Mouse (Mus musculus) liver, adult (tissue): ENCODE data around the gene Alyref2.

Experiments used
- GATA4 ChIP-seq: IDR thresholded peaks from 2 replicates; pipeline ENCODE4 v1.6.1; 2014; ENCODE audit warnings: mild to moderate bottlenecking, low read length; ENCODE audit not compliant: insufficient replicate concordance

The Alyref2 gene

DNA sequence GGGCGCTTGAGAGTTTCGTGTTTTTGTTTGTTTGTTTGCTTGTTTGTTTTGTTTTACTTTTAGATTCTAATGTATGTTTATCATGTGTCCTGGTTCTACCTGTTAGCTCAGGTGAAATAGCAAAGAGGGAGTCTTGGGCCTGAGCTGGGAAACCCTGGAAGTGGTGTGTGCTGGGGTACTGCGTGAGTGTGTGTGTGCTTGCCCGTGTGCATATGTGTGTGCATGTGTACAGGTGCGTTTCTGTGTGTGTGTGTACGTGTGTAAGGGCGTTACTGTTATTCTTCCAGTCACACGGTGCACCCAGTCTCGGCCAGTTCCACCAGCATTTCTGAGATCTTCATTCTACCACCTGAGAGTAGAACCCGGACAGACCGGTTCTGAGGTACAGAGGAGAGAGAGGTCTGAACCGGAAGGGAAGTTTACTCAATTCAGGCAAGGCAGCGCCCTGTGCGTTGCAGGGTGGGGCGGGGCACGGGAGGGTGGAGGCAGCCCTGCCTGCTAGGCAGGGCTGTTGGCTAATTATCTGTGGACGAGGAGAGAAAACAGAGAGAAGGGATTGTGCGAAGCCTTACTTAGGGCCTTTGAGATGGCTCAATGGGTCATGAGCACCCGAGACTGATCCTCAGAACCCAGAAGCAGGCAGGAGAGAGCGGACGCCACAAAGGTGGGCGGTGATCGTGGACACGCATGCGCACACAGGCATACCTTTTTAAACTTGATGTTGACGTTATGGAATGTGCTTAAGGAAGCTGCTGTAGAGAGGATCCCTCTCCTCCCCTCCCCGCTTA, 25.3 kb upstream of the Alyref2 start:
- no peak for TF ChIP-seq GATA4

- TF ChIP-seq GATA4, result no peak
Measured at GRCm38 (mm10) chr1:171478968-171479367, 24.3 kb upstream of the Alyref2 start.

DNA sequence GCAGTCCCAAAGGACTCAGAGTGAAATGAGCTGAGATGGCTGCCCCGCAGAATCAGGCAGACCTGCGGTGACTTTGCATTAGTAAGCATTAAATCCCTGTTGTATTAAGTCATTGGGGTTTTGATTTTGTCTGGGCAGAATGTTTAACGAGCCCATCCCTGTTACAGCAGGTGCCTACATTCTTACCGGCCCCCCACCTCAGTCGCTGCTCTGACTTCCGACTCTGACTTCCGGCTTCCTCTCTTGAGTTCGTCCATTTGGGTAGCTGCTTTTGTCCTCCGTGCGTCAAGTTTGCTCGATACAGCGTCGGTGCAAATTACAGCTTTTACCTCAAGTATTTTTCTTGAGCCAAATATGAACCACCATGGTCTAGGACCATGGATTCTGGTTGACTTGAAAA, 9.0 kb upstream of the Alyref2 start:
- TF ChIP-seq GATA4, result no peak

- no peak for TF ChIP-seq GATA4
Measured at GRCm38 (mm10) chr1:171495371-171495770, 7.9 kb upstream of the Alyref2 start.

DNA sequence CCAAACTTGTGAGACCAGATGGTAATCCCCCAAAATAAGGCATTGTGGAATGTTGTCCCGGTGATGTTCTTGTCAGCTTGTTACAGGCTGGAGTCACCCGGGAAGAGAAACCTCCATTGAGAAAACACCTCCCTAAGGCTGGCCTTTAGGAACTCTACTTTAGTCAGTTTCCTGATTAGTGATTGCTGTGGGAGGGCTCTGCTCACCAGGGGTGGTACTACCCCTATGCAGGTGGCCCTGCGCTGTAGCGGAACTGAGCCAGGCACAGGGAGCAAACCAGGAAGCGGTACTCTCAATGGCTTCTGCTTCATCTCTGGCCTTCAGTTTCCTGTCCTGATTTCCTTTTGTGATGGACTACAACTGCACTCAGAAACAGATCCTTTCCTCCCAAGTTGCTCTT, 3.4 kb upstream of the Alyref2 start:
- no peak for TF ChIP-seq GATA4

DNA sequence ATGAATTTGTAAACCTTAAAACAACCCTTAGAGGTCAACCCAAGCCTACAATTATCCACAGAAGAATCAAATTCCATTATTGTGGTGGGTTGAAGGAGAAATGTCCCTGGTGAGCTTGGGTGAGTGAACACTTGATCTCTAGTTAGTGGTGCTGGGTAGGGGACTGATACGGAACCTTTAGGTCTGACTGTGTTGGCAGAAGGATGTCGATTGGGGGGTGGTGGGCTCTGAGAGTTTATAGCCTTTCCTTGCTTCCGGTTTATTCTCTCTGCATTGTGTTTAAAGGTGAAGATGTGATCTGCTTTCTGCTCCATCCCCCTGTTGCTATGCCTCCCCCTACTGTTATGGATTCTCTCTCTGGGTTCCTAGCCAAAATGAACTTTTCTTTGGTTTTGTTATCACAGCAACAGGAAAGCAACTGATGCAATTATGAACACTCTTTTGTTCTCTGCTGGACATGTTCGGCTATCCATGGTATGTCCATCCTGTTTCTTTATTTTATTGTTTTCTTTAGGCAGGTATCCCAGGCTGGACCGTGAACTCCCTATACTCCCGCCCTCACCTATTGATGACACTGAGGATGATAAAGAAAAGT, 2.2 kb upstream of the Alyref2 start:
- TF ChIP-seq GATA4, result no peak

DNA sequence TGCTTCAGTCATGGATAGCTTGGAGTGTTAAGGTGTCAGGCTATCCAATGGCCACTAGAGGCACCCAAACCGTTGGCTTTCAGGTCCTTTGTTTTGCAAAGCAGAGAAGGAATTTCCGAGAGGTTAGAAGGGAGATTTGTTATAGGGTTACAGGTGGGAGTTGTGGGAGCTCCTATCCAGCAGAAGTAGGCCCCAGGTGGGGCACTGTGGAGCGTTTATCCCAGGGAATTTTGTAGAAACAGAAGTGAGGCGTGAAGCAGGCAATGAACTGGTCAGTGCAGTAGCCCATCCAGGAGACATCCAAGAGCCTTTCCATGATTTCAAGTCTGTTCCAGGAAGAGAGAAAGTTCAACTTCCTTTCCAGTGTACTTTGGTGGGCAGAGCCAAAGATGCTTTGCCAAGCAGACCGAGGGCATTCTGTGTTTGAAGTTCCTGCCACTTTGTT, 1.6 kb upstream of the Alyref2 start:
- TF ChIP-seq GATA4, result no peak

DNA sequence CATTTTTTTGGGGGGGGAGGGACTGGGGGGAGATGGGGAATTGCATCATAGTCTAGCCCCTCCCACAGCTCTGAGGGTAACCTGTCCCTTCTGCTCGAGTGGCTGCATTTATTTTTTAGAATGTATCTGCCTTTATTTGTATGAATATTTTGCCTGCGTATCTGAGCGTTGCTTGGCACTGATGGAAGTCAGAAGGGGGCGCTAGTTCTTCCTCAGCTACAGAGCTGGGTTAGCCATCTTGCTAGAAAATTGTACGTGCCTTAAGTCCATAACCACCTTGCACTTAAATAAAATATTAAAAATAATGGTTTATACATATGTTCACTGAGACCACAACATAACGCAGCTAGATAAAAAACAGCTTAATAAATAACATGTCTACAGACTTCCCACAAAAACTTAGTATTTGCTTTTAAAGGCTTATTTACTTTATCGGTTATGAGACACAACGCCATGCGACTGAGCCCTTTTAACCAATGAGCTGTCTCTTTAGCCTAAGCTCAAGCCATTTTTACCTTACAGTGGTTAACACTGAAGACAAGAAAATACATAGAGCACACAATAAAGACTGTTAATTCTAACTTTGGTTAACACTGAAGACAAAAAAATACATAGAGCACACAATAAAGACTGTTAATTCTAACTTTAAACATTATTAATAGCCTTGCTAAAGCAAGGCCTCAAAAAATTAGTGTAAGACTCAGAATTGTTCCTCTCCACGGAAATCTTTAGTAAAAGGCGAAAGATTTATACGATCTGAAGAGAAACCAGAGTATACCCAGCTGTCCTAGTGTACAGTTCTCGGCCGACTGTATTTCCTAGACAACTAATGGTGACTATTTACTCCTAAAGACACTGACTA, 659 bp upstream of the Alyref2 start:
- TF ChIP-seq GATA4, result no peak

DNA sequence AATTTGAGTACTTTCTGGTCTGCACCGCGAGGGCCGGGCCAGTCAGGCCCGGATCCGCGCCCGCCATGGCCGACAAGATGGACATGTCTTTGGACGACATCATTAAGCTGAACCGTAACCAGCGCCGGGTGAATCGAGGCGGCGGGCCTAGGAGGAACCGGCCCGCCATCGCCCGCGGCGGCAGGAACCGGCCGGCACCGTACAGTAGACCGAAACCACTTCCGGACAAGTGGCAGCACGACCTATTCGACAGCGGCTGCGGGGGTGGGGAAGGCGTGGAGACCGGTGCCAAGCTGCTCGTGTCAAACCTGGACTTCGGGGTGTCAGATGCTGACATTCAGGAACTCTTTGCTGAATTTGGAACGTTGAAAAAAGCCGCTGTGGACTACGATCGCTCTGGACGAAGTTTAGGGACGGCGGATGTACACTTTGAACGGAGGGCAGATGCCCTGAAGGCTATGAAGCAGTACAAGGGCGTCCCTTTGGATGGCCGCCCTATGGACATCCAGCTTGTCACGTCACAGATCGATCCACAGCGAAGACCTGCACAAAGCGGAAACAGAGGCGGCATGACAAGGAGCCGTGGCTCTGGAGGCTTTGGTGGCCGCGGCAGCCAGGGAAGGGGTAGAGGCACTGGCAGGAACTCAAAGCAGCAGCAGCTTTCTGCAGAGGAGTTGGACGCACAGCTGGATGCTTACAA, 464 bp downstream of the Alyref2 start:
- peak; percentile 33; the same call in 1 of the 2 replicates for TF ChIP-seq GATA4

- TF ChIP-seq GATA4, result no peak
Measured at GRCm38 (mm10) chr1:171504586-171504985, 1.3 kb downstream of the Alyref2 start.

GRCm38 (mm10) chr1:171513234-171513633, 10.0 kb downstream of the Alyref2 start:
- no peak for TF ChIP-seq GATA4

- no peak for TF ChIP-seq GATA4
Measured at GRCm38 (mm10) chr1:171513760-171514159, 10.5 kb downstream of the Alyref2 start.

- no peak for TF ChIP-seq GATA4
Measured at GRCm38 (mm10) chr1:171515039-171515438, 11.8 kb downstream of the Alyref2 start.

DNA sequence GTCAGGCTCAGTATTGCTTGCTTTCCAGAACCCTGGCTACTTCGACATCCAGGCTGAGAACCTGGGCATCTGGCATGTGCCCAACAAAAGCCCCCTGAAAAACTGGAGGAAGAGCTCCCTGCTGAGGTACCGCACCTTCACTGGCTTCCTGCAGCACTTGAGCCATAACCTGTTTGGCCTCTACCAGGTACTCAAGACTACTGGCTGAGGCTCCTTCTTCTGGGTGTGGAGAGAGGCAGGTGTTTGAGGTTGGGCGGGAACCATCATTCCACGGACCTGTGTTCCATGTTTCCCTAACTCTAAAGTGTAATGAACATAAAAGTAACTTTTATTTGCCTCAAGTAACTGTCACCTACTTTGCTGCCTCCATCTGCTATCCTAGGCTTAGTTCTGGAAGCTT, 12.3 kb downstream of the Alyref2 start:
- no peak for TF ChIP-seq GATA4

DNA sequence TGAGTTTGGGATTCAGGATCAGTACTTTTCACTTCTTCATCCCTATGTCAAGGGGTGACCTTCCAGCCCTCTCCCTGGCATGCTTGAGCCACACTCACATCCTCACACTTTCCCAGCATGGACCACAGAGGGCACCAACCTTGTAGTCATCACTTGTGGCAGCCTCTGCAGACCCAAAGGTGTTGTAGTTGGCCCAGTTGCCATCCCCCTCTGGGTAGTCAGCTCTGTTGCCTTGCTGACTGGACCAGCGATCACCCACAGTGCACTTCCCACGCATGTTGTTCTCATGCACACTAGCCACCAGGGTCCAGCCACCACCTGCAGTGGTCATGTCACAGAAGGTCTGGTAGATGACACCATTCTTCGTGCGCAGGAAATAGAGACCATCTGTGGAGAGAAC, 28.1 kb downstream of the Alyref2 start:
- TF ChIP-seq GATA4, result no peak
